Mouse (Mus musculus) right cerebral cortex, postnatal 10 days (tissue): Measurements from ENCODE around the gene Fam118a.
"Not testable (repeated sequence)": the region's sequence is repeated elsewhere in the genome, so short reads cannot be mapped to it uniquely, and the experiment has no call there.

Source experiments
- DNase-seq, 2 experiments: peaks; one replicate each; pipeline ENCODE4 v3.0.0; 2021; ENCODE audit warnings: low spot score in 2 of 2

Gene Fam118a

GRCm38 (mm10) chr15:85028648-85029047 lies at the start of gene Fam118a:
Fam118a (plus strand) TSS chr15:85028948.
- not testable (repeated sequence) for DNase-seq

- DNase-seq: peak in 1 of 2 experiments; percentile 62
Measured at GRCm38 (mm10) chr15:84981609-84982313, 47.0 kb upstream of the Fam118a start.

GRCm38 (mm10) chr15:84982888-84983287 lies 45.9 kb upstream of the Fam118a start:
- no peak for DNase-seq

- no peak for DNase-seq
Measured at GRCm38 (mm10) chr15:84983721-84984120, 45.0 kb upstream of the Fam118a start.

GRCm38 (mm10) chr15:84985516-84986160 lies 43.1 kb upstream of the Fam118a start:
- DNase-seq: no peak

GRCm38 (mm10) chr15:84986171-84987019 lies 42.4 kb upstream of the Fam118a start:
- no peak for DNase-seq

GRCm38 (mm10) chr15:84987020-84987815 lies 41.5 kb upstream of the Fam118a start:
- DNase-seq: peak; percentile 66 to 69

GRCm38 (mm10) chr15:84987874-84988825 lies 40.6 kb upstream of the Fam118a start, which contains the start of gene 5031439G07Rik:
5031439G07Rik (minus strand) TSS chr15:84988551.
- DNase-seq: peak; percentile 93 to 95

GRCm38 (mm10) chr15:84989098-84989497 lies 39.6 kb upstream of the Fam118a start:
- no peak for DNase-seq

- peak in 1 of 2 experiments; percentile 68 for DNase-seq
Measured at GRCm38 (mm10) chr15:84989771-84990170, 39.0 kb upstream of the Fam118a start.

- DNase-seq: no peak
Measured at GRCm38 (mm10) chr15:84994498-84994897, 34.2 kb upstream of the Fam118a start.

GRCm38 (mm10) chr15:84995041-84995440 lies 33.7 kb upstream of the Fam118a start:
- DNase-seq: no peak

- DNase-seq: peak in 1 of 2 experiments; percentile 64
Measured at GRCm38 (mm10) chr15:84995967-84996366, 32.8 kb upstream of the Fam118a start.

GRCm38 (mm10) chr15:84997768-84998454 lies 30.8 kb upstream of the Fam118a start:
- DNase-seq: peak; percentile 62 to 77

GRCm38 (mm10) chr15:84999911-85000310 lies 28.8 kb upstream of the Fam118a start:
- DNase-seq: no peak

- DNase-seq: peak; percentile 84 to 87
Measured at GRCm38 (mm10) chr15:85000984-85001982, 27.5 kb upstream of the Fam118a start.

- no peak for DNase-seq
Measured at GRCm38 (mm10) chr15:85009666-85010065, 19.1 kb upstream of the Fam118a start.
